Mouse (Mus musculus): ENCODE data around the gene Cars2.
A peak's percentile ranks its signal among the peaks of the same experiment; 100 is the strongest.
"Not testable (repeated sequence)": the region's sequence is repeated elsewhere in the genome, so short reads cannot be mapped to it uniquely, and the experiment has no call there.

The Cars2 gene

GRCm38 (mm10) chr8:11555720-11556591 lies 5.4 kb upstream of the Cars2 start:
- DNase-seq = peak; percentile 100

- peak; percentile 97 for DNase-seq
Measured at GRCm38 (mm10) chr8:11554799-11555719, 4.5 kb upstream of the Cars2 start, which contains the start of gene Ing1. Gene Ing1 (plus strand): TSS chr8:11555571.

- DNase-seq = no peak
Measured at GRCm38 (mm10) chr8:11552390-11552789, 1.8 kb upstream of the Cars2 start.

GRCm38 (mm10) chr8:11551497-11551896 lies 914 bp upstream of the Cars2 start:
- not testable (repeated sequence) for DNase-seq

GRCm38 (mm10) chr8:11549706-11550105 lies 877 bp downstream of the Cars2 start:
- DNase-seq = peak; percentile 46

- no peak for DNase-seq
Measured at GRCm38 (mm10) chr8:11547063-11547462, 3.5 kb downstream of the Cars2 start.

GRCm38 (mm10) chr8:11544386-11544785 lies 6.2 kb downstream of the Cars2 start:
- DNase-seq = peak; percentile 47

GRCm38 (mm10) chr8:11542866-11543265 lies 7.7 kb downstream of the Cars2 start:
- DNase-seq = no peak

- DNase-seq = no peak
Measured at GRCm38 (mm10) chr8:11542031-11542430, 8.6 kb downstream of the Cars2 start.

GRCm38 (mm10) chr8:11540182-11540581 lies 10.4 kb downstream of the Cars2 start:
- no peak for DNase-seq

- no peak for DNase-seq
Measured at GRCm38 (mm10) chr8:11539049-11539448, 11.5 kb downstream of the Cars2 start.

- DNase-seq = no peak
Measured at GRCm38 (mm10) chr8:11534494-11534893, 16.1 kb downstream of the Cars2 start.

- DNase-seq = no peak
Measured at GRCm38 (mm10) chr8:11530849-11531248, 19.7 kb downstream of the Cars2 start.

GRCm38 (mm10) chr8:11530155-11530770 lies 20.3 kb downstream of the Cars2 start:
- no peak for DNase-seq

- no peak for DNase-seq
Measured at GRCm38 (mm10) chr8:11523331-11523730, 27.3 kb downstream of the Cars2 start.

- DNase-seq = no peak
Measured at GRCm38 (mm10) chr8:11518676-11519075, 31.9 kb downstream of the Cars2 start.

- no peak for DNase-seq
Measured at GRCm38 (mm10) chr8:11518056-11518396, 32.6 kb downstream of the Cars2 start.

- DNase-seq = no peak
Measured at GRCm38 (mm10) chr8:11517366-11518055, 33.1 kb downstream of the Cars2 start.

- DNase-seq = no peak
Measured at GRCm38 (mm10) chr8:11516292-11516691, 34.3 kb downstream of the Cars2 start.

- DNase-seq = no peak
Measured at GRCm38 (mm10) chr8:11513247-11513646, 37.3 kb downstream of the Cars2 start.

GRCm38 (mm10) chr8:11512711-11513110 lies 37.9 kb downstream of the Cars2 start:
- DNase-seq = no peak

GRCm38 (mm10) chr8:11510971-11511370 lies 39.6 kb downstream of the Cars2 start:
- no peak for DNase-seq

- no peak for DNase-seq
Measured at GRCm38 (mm10) chr8:11508880-11509279, 41.7 kb downstream of the Cars2 start.

Data from cerebellum, adult 11-12 months (tissue).